Mouse (Mus musculus) CH12.LX (cell line): ENCODE measurements around the gene Calhm2.

Experiments used
- BHLHE40 ChIP-seq: IDR thresholded peaks from 2 replicates; pipeline ENCODE4 v1.6.1; 2011; ENCODE audit warnings: mild to moderate bottlenecking, low read depth, low read length, improper control_type of control experiment
- CHD1 ChIP-seq: IDR thresholded peaks from 2 replicates; pipeline ENCODE4 v1.6.1; 2012; ENCODE audit warnings: low read depth, low read length, improper control_type of control experiment, inconsistent platforms
- CTCF ChIP-seq, 2 experiments: IDR thresholded peaks in 1 of 2; conservative IDR thresholded peaks in 1 of 2; 2 replicates each; pipeline ENCODE4 v1.5.1; 2011 to 2012; ENCODE audit warnings: low read depth in 2 of 2, low read length in 2 of 2, improper control_type of control experiment in 1 of 2, inconsistent platforms in 1 of 2, mild to moderate bottlenecking in 1 of 2, moderate library complexity in 1 of 2
- ELF1 ChIP-seq: IDR thresholded peaks from 2 replicates; pipeline ENCODE4 v1.6.1; 2014; ENCODE audit warnings: low read depth, mild to moderate bottlenecking, inconsistent platforms, low read length, improper control_type of control experiment
- JUND ChIP-seq: conservative IDR thresholded peaks from 2 replicates; pipeline ENCODE4 v1.6.1; 2011; ENCODE audit warnings: low read depth, low read length, improper control_type of control experiment
- MAFK ChIP-seq: IDR thresholded peaks from 2 replicates; pipeline ENCODE4 v1.6.1; 2011; ENCODE audit warnings: low read length, improper control_type of control experiment; ENCODE audit not compliant: insufficient replicate concordance
- NRF1 ChIP-seq: IDR thresholded peaks from 2 replicates; pipeline ENCODE4 v1.6.1; 2014; ENCODE audit warnings: low read depth, mild to moderate bottlenecking, inconsistent platforms, low read length, improper control_type of control experiment, moderate library complexity
- POLR2A ChIP-seq: IDR thresholded peaks from 2 replicates; pipeline ENCODE4 v1.6.1; 2011; ENCODE audit warnings: low read depth, mild to moderate bottlenecking, improper control_type of control experiment, low read length
- RAD21 ChIP-seq: IDR thresholded peaks from 2 replicates; pipeline ENCODE4 v1.6.1; 2011; ENCODE audit warnings: low read depth, mild to moderate bottlenecking, low read length, improper control_type of control experiment, moderate library complexity

- TF ChIP-seq MAFK (no peak), BHLHE40 (no peak), RAD21 (no peak), POLR2A (no peak), ELF1 (no peak), JUND (no peak), CHD1 (no peak), NRF1 (no peak), CTCF (conservative IDR thresholded peaks at IDR 0.05 in 1 of 2, IDR thresholded peaks at IDR 0.05 in 1 of 2; ENCODE audit: low read depth in 2 of 2, low read length in 2 of 2) (no peak)
Observed at GRCm38 (mm10) chr19:47153767-47154166, 15.7 kb upstream of the Calhm2 start.
